Mouse (Mus musculus) MEL (cell line): ENCODE data around the gene Ubl3. TPM values are rescaled to one million over a fixed set of nuclear protein-coding genes. Genes with fewer than 3 reads are reported as not detected.

Experiments used
- DNase-seq: peaks from one replicate; pipeline ENCODE4 v3.0.0; 2011; ENCODE audit warnings: low read depth, low spot score
- H3K27ac ChIP-seq: 2 replicates; pipeline ENCODE4 v1.5.1; 2012; ENCODE audit warnings: low read depth, mild to moderate bottlenecking, control low read depth, low read length, moderate library complexity; ENCODE audit not compliant: control insufficient read depth
- H3K27me3 ChIP-seq, 2 experiments: fragments of 150-350 bp in 1 of 2; sonication (generic) in 1 of 2; 2 replicates each; pipeline ENCODE4 v1.6.1; 2012; ENCODE audit warnings: low read length in 2 of 2, mild to moderate bottlenecking in 2 of 2, improper control_type of control experiment in 1 of 2, moderate library complexity in 1 of 2; ENCODE audit not compliant: insufficient read depth in 2 of 2, control insufficient read depth in 1 of 2
- H3K36me3 ChIP-seq, 2 experiments: 2 replicates each; pipeline ENCODE4 v1.6.1; 2012 to 2014; ENCODE audit warnings: low read length in 2 of 2, improper control_type of control experiment in 1 of 2, inconsistent platforms in 1 of 2, mild to moderate bottlenecking in 1 of 2; ENCODE audit not compliant: insufficient read depth in 2 of 2, control insufficient read depth in 1 of 2
- H3K4me1 ChIP-seq, 2 experiments: fragments of 150-350 bp in 1 of 2; sonication (generic) in 1 of 2; 2 replicates each; pipeline ENCODE4 v1.6.1; 2012; ENCODE audit warnings: low read length in 2 of 2, improper control_type of control experiment in 1 of 2, mild to moderate bottlenecking in 1 of 2; ENCODE audit not compliant: insufficient read depth in 2 of 2, control insufficient read depth in 1 of 2
- H3K4me3 ChIP-seq, 2 experiments: fragments of 150-350 bp in 1 of 2; sonication (generic) in 1 of 2; 2 replicates each; pipeline ENCODE4 v1.5.1; 2012; ENCODE audit warnings: low read depth in 2 of 2, low read length in 2 of 2, mild to moderate bottlenecking in 2 of 2, moderate library complexity in 2 of 2, control low read depth in 1 of 2, improper control_type of control experiment in 1 of 2; ENCODE audit not compliant: control insufficient read depth in 1 of 2, insufficient read depth in 1 of 2
- H3K79me2 ChIP-seq: 2 replicates; pipeline ENCODE4 v1.6.1; 2012; ENCODE audit warnings: mild to moderate bottlenecking, low read length, moderate library complexity; ENCODE audit not compliant: control insufficient read depth, poor library complexity, insufficient read depth
- H3K9ac ChIP-seq: 2 replicates; pipeline ENCODE4 v1.6.1; 2012; ENCODE audit warnings: low read depth, mild to moderate bottlenecking, control low read depth, low read length, moderate library complexity; ENCODE audit not compliant: control insufficient read depth, poor library complexity, severe bottlenecking
- H3K9me3 ChIP-seq: fragments of 150-350 bp; sonication (generic); replicated peaks from 2 replicates; pipeline ENCODE4 v1.6.1; 2012; ENCODE audit warnings: mild to moderate bottlenecking, low read length, improper control_type of control experiment, moderate library complexity; ENCODE audit not compliant: insufficient read depth
- CHD1 ChIP-seq: IDR thresholded peaks from 2 replicates; pipeline ENCODE4 v1.6.1; 2012; ENCODE audit warnings: low read depth, mild to moderate bottlenecking, inconsistent platforms, low read length, improper control_type of control experiment
- CHD2 ChIP-seq: IDR thresholded peaks from 2 replicates; pipeline ENCODE4 v1.6.1; 2011; ENCODE audit warnings: low read length, improper control_type of control experiment
- CTCF ChIP-seq, 3 experiments: IDR thresholded peaks in 2 of 3; conservative IDR thresholded peaks in 1 of 3; 2 replicates each; pipeline ENCODE4 v1.5.1; 2011 to 2012; ENCODE audit warnings: low read length in 3 of 3, low read depth in 2 of 3, mild to moderate bottlenecking in 2 of 3, improper control_type of control experiment in 1 of 3, inconsistent platforms in 1 of 3, mixed read lengths in 1 of 3, moderate library complexity in 1 of 3; ENCODE audit not compliant: control insufficient read depth in 1 of 3, insufficient read depth in 1 of 3, poor library complexity in 1 of 3, severe bottlenecking in 1 of 3
- E2F4 ChIP-seq: IDR thresholded peaks from 2 replicates; pipeline ENCODE4 v1.6.1; 2011; ENCODE audit warnings: low read depth, low read length, improper control_type of control experiment, borderline replicate concordance
- ELF1 ChIP-seq: IDR thresholded peaks from 2 replicates; pipeline ENCODE4 v1.6.1; 2014; ENCODE audit warnings: low read depth, mild to moderate bottlenecking, inconsistent platforms, low read length, improper control_type of control experiment, moderate library complexity
- ETS1 ChIP-seq: IDR thresholded peaks from 2 replicates; pipeline ENCODE4 v1.6.1; 2012; ENCODE audit warnings: low read depth, mild to moderate bottlenecking, inconsistent platforms, low read length, improper control_type of control experiment, moderate library complexity
- HCFC1 ChIP-seq: IDR thresholded peaks from 2 replicates; pipeline ENCODE4 v1.6.1; 2012; ENCODE audit warnings: low read depth, mild to moderate bottlenecking, inconsistent platforms, low read length, improper control_type of control experiment, moderate library complexity
- JUND ChIP-seq: IDR thresholded peaks from 2 replicates; pipeline ENCODE4 v1.6.1; 2011; ENCODE audit warnings: low read depth, mild to moderate bottlenecking, improper control_type of control experiment, low read length
- KAT2A ChIP-seq: conservative IDR thresholded peaks from 2 replicates; pipeline ENCODE4 v1.6.1; 2012; ENCODE audit warnings: low read depth, low read length, improper control_type of control experiment, inconsistent platforms
- MAX ChIP-seq: IDR thresholded peaks from 2 replicates; pipeline ENCODE4 v1.6.1; 2011; ENCODE audit warnings: low read length, improper control_type of control experiment
- MAZ ChIP-seq: IDR thresholded peaks from 2 replicates; pipeline ENCODE4 v1.6.1; 2012; ENCODE audit warnings: low read depth, mild to moderate bottlenecking, inconsistent platforms, low read length, improper control_type of control experiment
- MXI1 ChIP-seq: IDR thresholded peaks from 2 replicates; pipeline ENCODE4 v1.6.1; 2011; ENCODE audit warnings: mild to moderate bottlenecking, low read depth, low read length, improper control_type of control experiment
- MYB ChIP-seq: IDR thresholded peaks from 2 replicates; pipeline ENCODE4 v1.6.1; 2011; ENCODE audit warnings: mild to moderate bottlenecking, low read depth, low read length, improper control_type of control experiment
- MYC ChIP-seq: IDR thresholded peaks from 2 replicates; pipeline ENCODE4 v1.6.1; 2011; ENCODE audit warnings: low read depth, mild to moderate bottlenecking, low read length, improper control_type of control experiment, moderate library complexity
- NELFE ChIP-seq: IDR thresholded peaks from 2 replicates; pipeline ENCODE4 v1.6.1; 2011; ENCODE audit warnings: low read depth, low read length, improper control_type of control experiment
- NRF1 ChIP-seq: IDR thresholded peaks from 2 replicates; pipeline ENCODE4 v1.6.1; 2014; ENCODE audit warnings: low read depth, mild to moderate bottlenecking, inconsistent platforms, low read length, improper control_type of control experiment, moderate library complexity; ENCODE audit not compliant: poor library complexity, insufficient read depth, severe bottlenecking
- POLR2A ChIP-seq, 2 experiments: IDR thresholded peaks; 2 replicates each; pipeline ENCODE4 v1.6.1; 2011 to 2012; ENCODE audit warnings: low read length in 2 of 2, mild to moderate bottlenecking in 2 of 2, control low read depth in 1 of 2, improper control_type of control experiment in 1 of 2, low read depth in 1 of 2, moderate library complexity in 1 of 2; ENCODE audit not compliant: control insufficient read depth in 1 of 2, insufficient read depth in 1 of 2, poor library complexity in 1 of 2
- POLR2AphosphoS2 ChIP-seq: IDR thresholded peaks from 2 replicates; pipeline ENCODE4 v1.6.1; 2011; ENCODE audit warnings: low read length, improper control_type of control experiment
- POLR2AphosphoS5 ChIP-seq: IDR thresholded peaks from 2 replicates; pipeline ENCODE4 v1.6.1; 2012; ENCODE audit warnings: low read depth, borderline replicate concordance, mild to moderate bottlenecking, inconsistent platforms, low read length, moderate library complexity, mixed read lengths
- RAD21 ChIP-seq: IDR thresholded peaks from 2 replicates; pipeline ENCODE4 v1.6.1; 2011; ENCODE audit warnings: mild to moderate bottlenecking, low read depth, low read length, improper control_type of control experiment
- SIN3A ChIP-seq: IDR thresholded peaks from 2 replicates; pipeline ENCODE4 v1.6.1; 2012; ENCODE audit warnings: low read length, improper control_type of control experiment, inconsistent platforms
- SMC3 ChIP-seq: IDR thresholded peaks from 2 replicates; pipeline ENCODE4 v1.6.1; 2011; ENCODE audit warnings: low read depth, low read length, improper control_type of control experiment
- TAL1 ChIP-seq: IDR thresholded peaks from 2 replicates; pipeline ENCODE4 v1.6.1; 2012; ENCODE audit warnings: mild to moderate bottlenecking, inconsistent platforms, low read length, moderate library complexity, mixed read lengths
- TBP ChIP-seq: IDR thresholded peaks from 2 replicates; pipeline ENCODE4 v1.8.0; 2011; ENCODE audit warnings: low read depth, low read length, improper control_type of control experiment
- TCF12 ChIP-seq: IDR thresholded peaks from 2 replicates; pipeline ENCODE4 v1.6.1; 2014; ENCODE audit warnings: low read depth, mild to moderate bottlenecking, inconsistent platforms, low read length, improper control_type of control experiment, moderate library complexity
- UBTF ChIP-seq: IDR thresholded peaks from 2 replicates; pipeline ENCODE4 v1.6.1; 2012; ENCODE audit warnings: low read depth, mild to moderate bottlenecking, inconsistent platforms, low read length, improper control_type of control experiment, moderate library complexity, borderline replicate concordance; ENCODE audit not compliant: insufficient read depth
- USF1 ChIP-seq: IDR thresholded peaks from 2 replicates; pipeline ENCODE4 v1.6.1; 2014; ENCODE audit warnings: low read depth, mild to moderate bottlenecking, inconsistent platforms, low read length, improper control_type of control experiment, moderate library complexity
- ZC3H11A ChIP-seq: IDR thresholded peaks from 2 replicates; pipeline ENCODE4 v1.6.1; 2012; ENCODE audit warnings: low read depth, mild to moderate bottlenecking, inconsistent platforms, low read length, improper control_type of control experiment
- ZMIZ1 ChIP-seq: IDR thresholded peaks from 2 replicates; pipeline ENCODE4 v1.6.1; 2012; ENCODE audit warnings: low read depth, mild to moderate bottlenecking, inconsistent platforms, low read length, improper control_type of control experiment, moderate library complexity
- ZNF384 ChIP-seq: IDR thresholded peaks from 2 replicates; pipeline ENCODE4 v1.6.1; 2012; ENCODE audit warnings: low read depth, mild to moderate bottlenecking, inconsistent platforms, low read length, improper control_type of control experiment
- polyA plus RNA-seq, 2 experiments: library from polyadenylated mRNA; stranded (reverse) in 1 of 2; unstranded in 1 of 2; fragments of >175 nt in 1 of 2; fragments of >200 nt in 1 of 2; gene quantifications; 2 replicates each; pipeline versions ENCODE4 v1.2.1 to v1.2.4; 2012; ENCODE audit warnings: low replicate concordance in 2 of 2, low read depth in 1 of 2; ENCODE audit not compliant: insufficient read length in 2 of 2, insufficient read depth in 1 of 2, missing spikeins in 1 of 2
- total RNA-seq: library from RNA; depleted of rRNA; stranded (reverse); fragments of 300-350 nt; gene quantifications from 2 replicates; pipeline ENCODE4 v1.2.3, GENCODE M21; 2012; rRNA removed

The Ubl3 gene
- total RNA-seq (41.0 and 50.7 TPM in 2 replicates), polyA plus RNA-seq (10 to 100 TPM in 1 of 2 experiments, not detected in 1; 59.0 TPM)

- peak; percentile 85 for TF ChIP-seq ELF1
- no peak for TF ChIP-seq SMC3
- no peak for TF ChIP-seq CHD1
- peak; percentile 66; the same call in 1 of the 2 replicates for TF ChIP-seq MYC
- TF ChIP-seq CTCF (IDR thresholded peaks at IDR 0.05 in 2 of 3, conservative IDR thresholded peaks at IDR 0.05 in 1 of 3; ENCODE audit: control insufficient read depth in 1 of 3, insufficient read depth in 1 of 3, low read depth in 2 of 3, low read length in 3 of 3, poor library complexity in 1 of 3, severe bottlenecking in 1 of 3), result peak in 2 of 3 experiments; percentile 35 to 39; a peak in 3 of 6 replicates
- TF ChIP-seq MXI1, result peak; percentile 69
- no peak for TF ChIP-seq USF1
- TF ChIP-seq MAZ, result peak; percentile 100
- TF ChIP-seq CHD2, result no peak
- no peak for TF ChIP-seq POLR2AphosphoS5
- peak; percentile 76 to 91 for TF ChIP-seq POLR2A (IDR thresholded peaks at IDR 0.05; ENCODE audit: control insufficient read depth in 1 of 2, insufficient read depth in 1 of 2, low read depth in 1 of 2, low read length in 2 of 2, poor library complexity in 1 of 2)
- TF ChIP-seq NELFE, result peak; percentile 66
- TF ChIP-seq ZC3H11A, result no peak
- peak; percentile 75 for TF ChIP-seq SIN3A
- TF ChIP-seq TBP, result peak; percentile 45
- TF ChIP-seq TAL1, result no peak
- peak; percentile 54; the same call in 1 of the 2 replicates for TF ChIP-seq UBTF
- peak; percentile 63 for TF ChIP-seq MAX
- TF ChIP-seq ETS1, result 0 out of 2 replicates have a peak, but pooled peaks have one; percentile 58
- TF ChIP-seq E2F4, result no peak
- peak; percentile 60 for TF ChIP-seq NRF1
- no peak for TF ChIP-seq JUND
- TF ChIP-seq HCFC1, result peak; percentile 100
- no peak; the same call in 1 of the 2 replicates for TF ChIP-seq MYB
- TF ChIP-seq ZNF384, result no peak; the same call in 1 of the 2 replicates
- peak; percentile 86; the same call in 1 of the 2 replicates for TF ChIP-seq KAT2A
- peak; percentile 57 for TF ChIP-seq TCF12
- peak; percentile 41; the same call in 1 of the 2 replicates for TF ChIP-seq POLR2AphosphoS2
- peak; percentile 49; the same call in 1 of the 2 replicates for TF ChIP-seq ZMIZ1
- no peak for TF ChIP-seq RAD21
- Histone ChIP-seq H3K36me3 (peaks cover 0 to 23% of the 10 kb centered on the region in 2 experiments; a peak in 2 of 4 replicates), H3K4me3 (peak within 1 kb of the TSS; percentile 89 to 93), H3K27ac (peak within 1 kb of the TSS; percentile 68), H3K27me3 (no peaks in the 10 kb centered on the region), H3K9ac (peak within 1 kb of the TSS; percentile 77), H3K79me2 (peaks cover 36% of the 10 kb centered on the region), H3K4me1 (peaks cover 5 to 31% of the 10 kb centered on the region in 2 experiments), H3K9me3 (no peaks in the 10 kb centered on the region)
- peak; percentile 96 for DNase-seq
These were observed at the start of gene Ubl3 for GRCm38 (mm10) chr5:148552187-148553071. Ubl3 (minus strand) TSS chr5:148552789.
